Mouse (Mus musculus): ENCODE results near the gene Akap6.

Akap6 gene

DNA sequence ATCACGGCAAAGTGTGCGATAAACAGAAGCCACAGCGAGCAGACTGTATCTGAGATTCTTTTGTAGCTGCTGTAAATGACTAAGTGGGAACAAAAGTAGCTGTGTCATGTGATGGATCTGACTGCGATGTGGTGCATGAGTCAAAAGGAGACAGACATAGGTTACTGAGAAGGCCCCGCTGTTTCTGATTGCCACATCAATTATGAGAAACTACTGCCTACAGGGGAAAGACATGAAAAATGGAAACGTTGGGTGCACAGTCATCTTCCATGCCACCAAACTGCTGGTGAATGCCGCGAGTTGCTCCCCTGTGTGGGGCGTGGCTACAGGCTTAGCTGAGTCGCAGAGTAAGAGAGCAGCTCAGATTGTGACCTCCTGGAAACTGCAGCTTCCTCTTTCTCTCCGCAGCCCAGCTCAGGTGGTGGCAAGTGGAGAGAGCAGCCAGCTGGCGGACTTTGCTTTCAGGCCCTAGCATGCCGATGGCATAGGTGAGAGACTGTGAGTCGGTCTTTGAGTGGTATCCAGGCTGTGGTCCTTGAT lies 83.8 kb downstream of the Akap6 start:
- no peak for DNase-seq

DNA sequence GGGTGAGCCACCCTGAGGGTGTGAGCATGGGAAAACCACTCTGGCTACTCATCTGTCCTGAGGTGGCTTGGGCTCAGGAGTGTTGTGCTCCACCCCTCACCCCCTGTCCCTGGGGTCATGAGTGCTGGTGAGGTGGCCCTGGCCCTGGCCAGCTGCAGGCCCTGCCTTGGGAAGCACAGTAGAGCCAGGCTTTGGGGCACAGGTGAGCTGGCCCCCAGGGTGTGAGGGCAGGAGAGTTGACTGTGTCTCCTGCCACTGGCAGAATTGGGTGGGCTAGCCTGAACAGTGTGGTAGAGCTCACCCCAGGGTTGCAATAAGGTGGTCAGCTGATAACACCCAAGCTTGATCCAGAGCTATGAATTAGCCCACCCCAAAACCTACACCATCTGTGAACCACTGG lies 86.0 kb downstream of the Akap6 start:
- DNase-seq, result no peak

DNA sequence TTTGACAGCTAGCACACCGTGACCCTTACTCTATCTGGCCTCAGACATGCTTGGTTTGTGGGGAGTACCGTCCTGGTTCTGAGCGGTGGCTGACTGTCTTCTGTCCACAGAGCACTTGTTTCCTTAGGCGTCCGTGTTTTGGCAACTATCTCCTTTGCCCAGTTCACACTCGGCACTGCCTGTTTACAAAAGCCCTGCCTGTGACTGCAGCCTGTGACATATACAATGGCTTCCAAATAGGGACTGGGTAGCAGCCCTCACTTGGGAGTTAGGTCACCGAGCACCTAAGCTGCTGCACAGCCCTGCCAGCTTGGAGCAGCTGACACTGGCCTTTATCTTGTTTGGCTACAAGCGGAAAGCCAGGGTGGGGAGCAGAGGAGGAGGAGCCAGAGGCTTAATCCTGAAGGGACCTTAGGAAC lies 91.2 kb downstream of the Akap6 start:
- DNase-seq, result no peak

DNA sequence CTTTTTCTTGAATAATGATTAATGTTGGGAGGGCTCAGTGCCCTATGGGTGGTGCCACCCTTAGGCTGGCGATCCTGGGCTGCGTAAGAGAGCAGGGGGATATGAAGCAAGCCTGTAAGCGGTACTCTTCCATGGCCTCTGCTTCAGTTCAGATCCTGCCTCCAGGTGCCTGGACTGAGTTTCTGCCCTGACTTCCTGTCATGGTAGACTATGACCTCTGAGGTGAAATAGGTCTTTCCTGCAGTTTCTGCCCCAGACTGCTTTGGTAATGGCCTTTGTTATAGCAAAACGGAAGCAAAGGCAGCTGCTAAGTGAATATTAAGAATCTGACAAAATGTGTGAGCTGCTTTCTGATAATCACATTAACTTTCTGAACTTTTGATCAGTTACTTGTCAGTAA lies 94.9 kb downstream of the Akap6 start:
- no peak for DNase-seq

DNA sequence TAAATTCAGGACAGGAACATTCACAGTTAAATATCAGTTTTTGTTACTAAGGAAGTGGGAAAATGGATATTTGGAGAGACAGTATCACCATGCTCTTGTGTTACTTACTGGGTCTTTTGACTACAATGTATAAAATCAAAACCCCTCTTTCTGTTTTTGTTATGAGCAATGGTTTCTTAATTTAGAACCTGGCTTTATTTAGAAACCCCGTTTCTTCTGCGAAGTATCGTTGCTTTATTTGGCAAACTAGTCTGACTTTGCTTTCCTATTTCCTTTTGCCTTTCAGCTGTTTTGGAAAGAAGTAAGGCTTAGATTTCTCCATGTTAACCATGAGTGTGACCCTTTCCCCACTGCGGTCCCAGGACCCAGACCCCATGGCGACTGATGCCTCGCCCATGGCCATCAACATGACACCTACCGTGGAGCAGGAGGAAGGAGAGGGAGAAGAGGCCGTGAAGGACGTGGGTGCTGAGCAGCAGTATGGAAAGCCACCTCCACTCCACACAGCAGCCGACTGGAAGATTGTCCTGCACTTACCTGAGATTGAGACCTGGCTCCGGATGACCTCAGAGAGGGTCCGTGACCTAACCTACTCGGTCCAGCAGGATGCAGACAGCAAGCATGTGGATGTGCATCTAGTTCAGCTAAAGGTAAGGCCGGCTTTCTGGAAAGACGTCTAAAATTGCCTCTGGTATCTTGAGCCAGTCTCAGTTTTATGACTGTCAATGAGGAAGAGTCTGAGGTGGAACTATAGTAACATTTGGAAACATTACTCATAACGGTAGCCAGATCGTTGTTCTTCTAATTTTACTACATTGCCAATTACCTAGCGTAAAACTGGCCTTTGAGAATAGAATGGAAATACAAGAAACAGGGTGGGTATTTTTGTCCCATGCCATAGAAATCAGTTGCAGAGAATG lies 96.6 kb downstream of the Akap6 start:
- no peak for DNase-seq

DNA sequence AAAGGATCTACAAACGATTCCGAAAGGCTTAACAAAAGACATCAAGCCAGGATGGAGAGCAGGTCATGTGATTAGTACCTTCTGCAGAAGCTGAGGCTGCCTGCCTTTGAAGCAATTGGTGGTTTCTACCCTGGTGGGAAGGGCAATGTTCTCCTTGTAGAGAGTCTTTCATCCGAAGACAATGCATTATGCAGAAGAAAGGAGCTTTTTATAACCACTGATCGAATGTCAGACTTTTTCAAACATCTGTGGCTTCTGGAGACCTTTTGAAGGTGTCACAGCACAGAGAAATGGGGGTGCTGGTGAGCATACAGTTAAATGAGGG lies 97.2 kb downstream of the Akap6 start:
- DNase-seq, result no peak

DNA sequence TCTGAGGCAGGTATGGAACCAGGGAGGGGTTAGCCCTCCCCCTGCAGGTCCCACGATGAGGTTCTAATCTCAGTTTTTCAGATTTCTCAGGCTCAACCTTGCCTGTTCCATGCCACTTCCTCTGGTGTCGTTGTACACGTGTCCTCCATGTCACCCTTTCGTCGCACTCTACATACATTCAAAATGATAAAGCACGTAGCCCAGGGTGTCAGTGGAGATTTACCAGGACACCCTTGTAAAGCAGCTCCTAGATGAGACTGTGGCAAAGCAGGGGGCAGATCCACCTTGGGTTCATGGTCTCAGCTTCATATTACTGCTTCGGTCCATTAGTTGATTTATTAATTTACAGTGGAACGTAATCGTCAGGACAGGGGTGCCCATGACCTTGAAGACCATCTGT lies 100.5 kb downstream of the Akap6 start:
- DNase-seq, result no peak

DNA sequence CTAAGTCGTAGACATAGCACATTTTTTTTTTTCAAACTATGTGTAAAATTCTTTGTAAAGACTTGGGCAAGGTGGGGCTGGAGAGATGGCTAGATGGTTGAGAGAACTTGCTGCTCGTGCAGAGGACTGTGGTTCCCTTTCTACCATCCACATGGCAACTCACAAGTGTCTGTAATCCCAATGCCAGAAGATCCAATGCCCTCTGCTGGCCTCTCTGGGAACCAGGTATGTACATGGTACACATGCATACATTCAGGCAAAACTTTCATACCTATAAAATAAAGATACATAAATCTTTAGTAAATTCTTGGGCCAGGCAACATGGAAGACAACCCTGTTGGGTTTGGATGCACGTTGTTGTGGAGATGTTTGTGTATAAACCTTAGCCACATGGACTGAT lies 107.1 kb downstream of the Akap6 start:
- no peak for DNase-seq

DNA sequence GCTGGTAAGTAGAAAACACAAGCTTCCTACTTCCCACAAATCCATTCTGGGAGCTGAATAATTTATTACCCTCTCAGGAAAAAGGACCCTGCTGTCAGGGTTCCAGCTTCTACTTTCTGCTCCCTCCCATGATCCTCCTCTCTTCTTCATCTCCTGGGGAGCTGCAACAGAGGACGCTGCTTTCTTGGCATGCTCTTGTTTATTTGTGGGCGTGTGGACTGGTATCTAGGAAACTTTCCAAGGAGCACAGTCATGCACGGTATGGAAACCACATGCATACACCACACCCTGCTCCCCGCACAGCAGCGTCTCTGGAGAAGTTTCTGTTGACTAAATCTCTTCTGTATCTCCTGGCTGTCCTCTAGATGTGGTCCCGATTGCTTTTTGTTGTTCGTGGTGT lies 119.4 kb downstream of the Akap6 start:
- DNase-seq, result peak; percentile 74

DNA sequence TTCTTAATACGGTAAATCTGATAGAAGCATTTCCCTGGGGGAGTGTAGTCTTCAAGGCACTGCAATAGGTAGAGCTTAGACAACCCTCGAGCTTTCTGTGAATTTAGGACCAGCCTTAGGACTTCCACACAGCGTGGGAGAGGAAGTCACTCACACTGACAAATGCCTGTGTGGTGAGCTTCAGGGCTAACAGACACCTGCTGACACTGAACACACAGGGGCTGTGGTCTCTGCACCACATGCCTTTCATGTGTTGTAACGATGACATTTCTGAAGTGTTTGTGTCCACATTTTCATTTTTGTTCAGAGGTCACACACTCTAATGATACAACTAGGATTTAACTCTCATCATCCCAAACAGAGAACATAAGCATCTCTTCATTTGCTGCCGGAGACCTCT lies 125.6 kb downstream of the Akap6 start:
- no peak for DNase-seq

DNA sequence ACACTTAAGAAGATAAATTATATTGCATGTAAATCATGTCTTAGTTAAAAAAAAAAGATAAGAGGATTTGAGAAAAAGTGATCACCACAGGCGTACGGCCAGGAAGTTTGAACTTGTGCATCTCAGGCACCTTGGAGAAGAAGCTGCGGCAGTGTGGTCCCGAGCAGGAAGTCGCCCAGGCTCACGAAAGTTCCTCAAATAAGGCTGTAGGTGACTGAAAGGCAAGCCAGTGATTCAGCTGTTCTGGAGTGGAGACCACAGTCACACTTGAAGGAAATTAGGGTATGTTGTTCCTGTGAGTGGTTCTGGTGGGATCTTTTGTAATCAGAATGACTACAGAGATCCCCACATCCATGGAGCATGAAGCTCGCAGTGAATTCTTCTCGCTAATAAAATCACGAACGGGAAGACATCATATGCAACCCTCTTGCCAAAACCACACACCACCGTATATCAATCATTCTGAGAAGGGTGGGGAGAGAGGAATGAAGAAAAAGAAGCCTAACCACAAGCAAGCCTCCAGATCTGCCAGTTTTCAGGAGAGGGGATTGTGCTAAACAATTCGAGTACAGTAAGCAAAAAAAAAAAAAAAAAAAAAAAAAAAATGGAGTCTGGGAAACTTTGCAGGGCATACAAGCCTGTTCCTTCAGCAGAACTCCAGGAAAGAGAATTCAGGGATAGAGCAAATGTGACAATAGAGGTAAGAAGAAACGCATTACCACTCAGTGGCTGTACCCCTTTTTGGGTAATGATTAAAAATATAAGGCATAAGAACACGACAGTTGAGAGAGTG lies 130.0 kb downstream of the Akap6 start:
- DNase-seq, result no peak

DNA sequence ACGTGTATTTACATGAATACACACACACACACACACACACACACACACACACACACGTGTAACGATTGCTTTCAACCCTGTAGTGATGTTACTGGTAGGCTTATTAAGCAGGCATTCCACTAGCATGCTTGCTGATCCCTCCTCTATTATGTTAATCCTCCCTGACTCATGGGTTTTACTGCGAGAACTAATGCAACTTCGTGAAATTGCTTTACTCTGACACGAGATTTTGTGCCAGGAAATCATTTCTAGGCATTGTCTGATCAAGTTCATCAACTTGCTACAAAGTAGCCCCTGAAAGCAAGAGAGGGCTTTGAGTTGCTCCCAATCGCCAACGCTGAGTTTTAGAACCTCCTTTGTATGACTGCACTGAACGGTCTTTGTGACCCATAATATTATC lies 132.6 kb downstream of the Akap6 start:
- DNase-seq, result no peak

DNA sequence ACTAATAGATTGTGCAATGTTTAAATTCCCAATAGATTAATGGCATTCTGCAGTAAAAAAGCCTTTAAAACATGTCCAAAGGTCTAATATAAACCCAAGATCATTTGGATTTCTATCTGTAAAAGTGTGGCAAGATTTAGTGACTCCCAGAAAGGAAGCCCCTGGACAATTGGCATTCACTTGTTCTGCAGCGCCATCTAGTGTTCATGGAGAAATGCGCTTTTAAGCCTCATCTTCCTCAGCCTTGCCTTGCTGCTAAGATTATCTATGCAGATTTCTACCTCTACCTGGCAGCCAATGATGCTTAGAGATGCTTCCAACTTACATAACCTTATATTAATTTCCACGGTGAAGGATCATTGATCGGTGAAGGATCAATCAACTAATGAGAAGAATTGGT lies 133.0 kb downstream of the Akap6 start:
- peak; percentile 63 for DNase-seq

DNA sequence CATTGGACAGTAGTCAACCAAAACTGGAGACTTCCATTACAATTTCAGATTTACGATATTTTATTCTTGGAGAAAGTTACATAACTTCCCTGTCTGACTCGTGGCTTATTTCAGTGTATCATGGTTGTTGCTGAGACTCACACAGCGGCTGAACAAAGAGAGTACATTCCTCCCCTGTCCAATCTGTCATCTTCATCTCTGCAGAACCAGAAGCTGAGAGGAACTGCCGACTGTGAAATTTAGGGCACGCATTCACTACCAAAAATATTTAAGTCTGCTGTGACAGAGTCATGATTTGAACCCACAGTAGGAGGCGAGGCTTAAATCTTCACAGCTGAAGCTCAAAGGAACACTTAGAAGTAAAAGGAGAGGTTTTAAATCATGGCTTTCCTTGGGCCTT lies 134.0 kb downstream of the Akap6 start:
- DNase-seq, result peak; percentile 27

DNA sequence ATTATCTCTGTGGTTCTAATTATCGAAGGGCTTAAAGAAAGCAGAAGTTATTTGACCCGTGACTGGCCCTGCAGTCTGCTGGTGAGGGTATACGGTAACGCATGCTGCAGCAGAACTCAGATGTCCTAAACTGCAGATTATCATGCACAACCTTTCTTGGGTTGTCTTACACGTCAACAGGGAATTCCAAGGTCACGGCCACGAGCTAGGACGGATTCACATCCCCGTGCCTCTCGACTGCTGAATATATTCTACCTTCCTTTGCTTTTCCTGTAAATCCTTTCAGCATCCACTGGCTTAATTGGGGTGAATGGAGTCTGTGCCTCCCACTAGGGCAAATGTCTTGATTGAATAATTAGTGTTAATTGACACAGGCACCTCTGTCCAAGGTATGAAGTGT lies 134.9 kb downstream of the Akap6 start:
- no peak for DNase-seq

DNA sequence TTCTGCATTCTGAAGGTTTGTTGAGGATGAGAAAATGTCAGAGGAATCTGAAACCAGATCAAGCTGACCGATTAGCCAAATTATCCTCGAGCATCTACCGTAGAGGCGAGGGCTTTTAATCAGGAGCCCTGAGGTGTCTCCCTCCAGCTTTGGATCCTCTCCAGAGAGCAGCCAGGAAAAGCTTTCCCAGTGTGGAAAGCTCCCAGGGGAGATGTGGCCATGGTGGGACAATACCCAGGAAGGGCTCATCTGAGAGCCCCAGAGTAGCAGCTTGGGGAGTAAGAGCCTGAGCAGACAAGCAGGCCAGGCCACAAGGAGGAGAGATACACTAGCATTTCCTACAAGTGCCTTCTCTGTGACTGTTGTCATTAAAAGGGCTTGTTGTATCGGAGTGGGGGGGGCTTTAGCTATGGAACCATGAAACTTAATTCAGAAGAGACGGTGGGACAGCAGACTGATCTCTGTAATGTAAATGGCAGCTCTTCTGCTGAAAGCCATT lies 135.6 kb downstream of the Akap6 start:
- DNase-seq, result no peak

DNA sequence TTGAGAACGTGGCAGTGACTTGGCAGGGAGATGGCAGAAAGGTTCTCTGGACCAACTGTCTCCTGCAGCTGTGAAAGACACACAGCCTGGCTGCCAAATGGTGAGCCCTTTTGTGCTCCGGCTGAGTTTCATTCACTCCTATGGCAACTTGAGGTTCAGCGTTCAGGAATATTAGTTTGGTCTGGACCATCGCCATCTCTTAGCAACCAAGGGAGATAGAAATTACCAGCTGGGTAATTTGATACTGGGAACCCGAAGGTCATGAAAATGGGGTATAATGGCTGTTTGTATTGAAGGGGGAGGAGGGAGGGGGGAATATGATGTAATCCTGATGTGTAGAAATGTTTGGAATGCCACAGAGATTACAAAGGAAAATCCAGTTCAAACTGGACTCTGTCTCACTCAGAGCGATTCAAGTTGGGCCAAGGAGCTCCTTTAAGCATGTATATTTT lies 136.1 kb downstream of the Akap6 start:
- no peak for DNase-seq

DNA sequence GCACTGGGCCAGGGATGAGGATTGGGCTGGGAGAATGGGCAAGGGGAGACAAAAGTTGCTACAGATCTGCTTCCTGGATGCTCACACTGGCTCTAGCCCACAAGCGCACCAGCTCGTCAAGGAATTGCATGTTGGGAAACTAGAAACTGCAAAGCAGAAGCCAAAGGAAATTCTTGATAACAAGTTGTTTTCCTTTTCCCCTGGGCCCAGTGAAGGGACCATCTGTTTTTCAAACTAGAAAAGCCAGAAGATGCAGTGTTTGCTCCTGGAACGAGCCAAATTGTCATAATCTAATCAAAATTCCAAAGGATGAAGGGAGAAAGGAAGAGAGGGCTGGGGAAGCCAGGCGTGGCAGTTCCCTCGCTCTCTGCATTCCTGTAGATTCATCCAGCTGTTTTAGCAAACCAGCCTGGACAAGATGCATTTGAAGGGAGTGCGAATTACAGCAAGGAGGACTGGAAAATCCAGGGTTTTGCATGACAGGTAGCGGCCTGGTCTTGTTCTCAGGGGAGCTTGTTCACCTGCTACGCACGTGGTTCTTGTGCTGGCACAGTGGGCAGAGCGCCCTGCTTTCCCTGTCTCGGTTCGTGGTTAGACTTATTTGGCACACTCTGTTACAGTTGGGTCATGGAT lies 136.8 kb downstream of the Akap6 start:
- no peak for DNase-seq

DNA sequence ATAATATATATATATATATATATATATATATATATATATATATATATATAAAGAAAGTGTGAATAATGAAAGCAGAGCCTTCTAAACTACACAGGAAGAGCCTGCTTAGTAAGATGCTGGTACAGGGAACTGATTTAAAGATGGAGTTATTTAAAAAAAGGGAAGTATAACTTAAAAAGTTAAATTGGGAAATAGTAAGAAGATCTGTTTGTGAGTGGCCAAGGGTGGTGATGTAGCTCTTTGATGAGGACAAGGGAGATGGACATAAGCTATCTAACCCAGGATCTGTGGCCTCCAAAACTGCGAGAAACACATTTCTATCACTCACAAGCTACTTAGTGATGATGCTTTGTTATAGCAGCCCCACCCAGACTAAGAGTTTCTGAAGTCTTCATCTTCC lies 146.8 kb downstream of the Akap6 start:
- DNase-seq, result no peak

DNA sequence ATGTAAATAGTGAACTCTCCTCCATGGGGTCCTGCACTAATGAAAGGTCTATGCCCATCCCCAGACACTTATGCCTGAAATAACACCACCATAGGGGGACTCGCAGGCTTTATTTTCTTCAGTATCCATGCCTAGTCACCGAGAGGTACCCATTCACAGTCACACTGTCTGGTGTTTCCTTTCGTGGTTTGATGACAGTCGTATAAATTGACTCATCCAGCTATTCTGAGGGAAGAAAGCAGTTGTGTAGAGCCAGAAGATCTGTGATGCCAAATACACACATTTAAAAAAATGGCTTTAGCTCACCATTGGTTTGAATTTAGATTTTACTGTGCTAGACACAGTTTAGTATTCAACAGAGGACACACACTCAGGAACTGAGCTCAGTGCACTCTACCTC lies 147.8 kb downstream of the Akap6 start:
- DNase-seq, result no peak

DNA sequence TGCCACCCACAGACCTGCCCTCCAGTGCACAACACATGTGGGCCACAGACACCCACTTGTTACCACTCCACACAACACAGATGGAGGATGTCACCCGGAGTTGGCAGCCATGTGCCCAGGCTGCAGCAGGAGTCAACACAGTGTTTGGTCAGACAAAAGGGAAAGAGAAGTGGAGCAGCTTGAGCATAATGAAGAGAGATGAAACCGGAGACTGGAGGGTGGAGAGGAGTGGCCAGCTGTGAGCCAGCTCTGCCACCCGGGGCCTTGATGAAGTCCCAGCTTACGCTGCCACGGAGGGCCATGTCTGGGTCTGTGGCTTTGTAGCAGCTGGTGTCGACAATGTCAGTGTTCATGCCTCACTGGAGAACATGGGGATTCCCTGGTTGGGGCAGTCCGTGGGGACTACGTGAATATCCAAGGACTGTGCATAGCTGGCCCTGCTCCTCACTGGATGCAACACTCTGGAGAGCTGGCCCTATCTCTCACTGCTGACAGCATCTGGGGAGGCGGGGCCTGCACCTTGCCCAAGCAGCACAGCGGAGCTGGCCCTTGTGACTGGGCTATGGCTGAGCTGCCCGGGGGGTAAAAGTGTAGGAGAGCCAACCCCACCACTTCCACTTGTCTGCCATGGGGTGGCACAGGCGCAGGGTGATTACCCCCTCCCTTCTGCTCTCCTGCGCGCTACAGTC lies 148.8 kb downstream of the Akap6 start:
- DNase-seq, result no peak

DNA sequence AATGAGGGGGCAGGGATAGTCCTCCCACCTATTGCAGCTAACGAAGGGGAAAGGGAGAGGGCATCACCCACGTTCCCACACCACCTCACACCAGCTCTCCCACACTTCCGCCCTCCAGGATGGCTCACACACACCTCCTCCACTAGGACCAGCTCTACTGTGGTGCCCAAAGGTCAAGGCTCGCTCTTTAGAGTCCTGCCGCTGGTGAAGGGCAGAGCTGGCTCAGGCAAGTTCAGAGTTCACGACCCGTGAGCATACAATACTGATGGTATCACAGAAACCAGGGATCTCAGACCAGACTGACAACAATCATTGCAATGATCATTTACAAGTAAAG lies 149.3 kb downstream of the Akap6 start:
- no peak for DNase-seq

DNA sequence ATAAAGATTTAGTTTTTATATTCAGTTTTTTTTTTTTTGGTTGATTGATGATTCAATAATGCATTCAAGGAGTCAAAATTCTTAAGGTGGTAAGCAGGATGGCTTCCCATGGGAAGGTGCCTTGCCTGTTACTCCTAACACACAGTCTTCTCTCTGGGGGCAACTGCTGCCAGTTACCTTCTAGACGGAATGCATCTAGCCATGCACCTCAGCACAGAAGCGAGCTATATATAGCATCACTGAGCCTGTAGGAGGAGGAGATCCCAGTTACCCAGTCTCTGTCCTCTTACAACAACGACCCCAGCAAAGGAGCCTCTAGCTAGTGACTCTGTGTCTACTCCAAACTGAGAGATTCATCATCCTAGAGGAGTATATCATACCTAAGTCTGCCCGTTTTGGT lies 150.1 kb downstream of the Akap6 start:
- no peak for DNase-seq
